Mouse (Mus musculus) heart, postnatal 10 days (tissue): Measurements from ENCODE around the gene Dtx3l. TPM values are rescaled to one million over a fixed set of nuclear protein-coding genes. Genes with fewer than 3 reads are reported as not detected.
"Not testable (repeated sequence)": the region's sequence is repeated elsewhere in the genome, so short reads cannot be mapped to it uniquely, and the experiment has no call there.

Experiments
- DNase-seq, 2 experiments: peaks; one replicate each; pipeline ENCODE4 v3.0.0; 2021
- intact Hi-C: fragments of 180-260 bp; cut with DNase I; formaldehyde crosslinking; loops from one replicate; pipeline ENCODE4 v1.15.1; 2025
- total RNA-seq, 2 experiments: library from RNA; stranded (reverse); gene quantifications; 2 replicates each; pipeline ENCODE4 v1.2.3; 2021

Gene Dtx3l
- total RNA-seq = 10 to 100 TPM in 1 of 2 experiments, 1 to 10 TPM in 1; 9.3 to 12.7 TPM

DNA sequence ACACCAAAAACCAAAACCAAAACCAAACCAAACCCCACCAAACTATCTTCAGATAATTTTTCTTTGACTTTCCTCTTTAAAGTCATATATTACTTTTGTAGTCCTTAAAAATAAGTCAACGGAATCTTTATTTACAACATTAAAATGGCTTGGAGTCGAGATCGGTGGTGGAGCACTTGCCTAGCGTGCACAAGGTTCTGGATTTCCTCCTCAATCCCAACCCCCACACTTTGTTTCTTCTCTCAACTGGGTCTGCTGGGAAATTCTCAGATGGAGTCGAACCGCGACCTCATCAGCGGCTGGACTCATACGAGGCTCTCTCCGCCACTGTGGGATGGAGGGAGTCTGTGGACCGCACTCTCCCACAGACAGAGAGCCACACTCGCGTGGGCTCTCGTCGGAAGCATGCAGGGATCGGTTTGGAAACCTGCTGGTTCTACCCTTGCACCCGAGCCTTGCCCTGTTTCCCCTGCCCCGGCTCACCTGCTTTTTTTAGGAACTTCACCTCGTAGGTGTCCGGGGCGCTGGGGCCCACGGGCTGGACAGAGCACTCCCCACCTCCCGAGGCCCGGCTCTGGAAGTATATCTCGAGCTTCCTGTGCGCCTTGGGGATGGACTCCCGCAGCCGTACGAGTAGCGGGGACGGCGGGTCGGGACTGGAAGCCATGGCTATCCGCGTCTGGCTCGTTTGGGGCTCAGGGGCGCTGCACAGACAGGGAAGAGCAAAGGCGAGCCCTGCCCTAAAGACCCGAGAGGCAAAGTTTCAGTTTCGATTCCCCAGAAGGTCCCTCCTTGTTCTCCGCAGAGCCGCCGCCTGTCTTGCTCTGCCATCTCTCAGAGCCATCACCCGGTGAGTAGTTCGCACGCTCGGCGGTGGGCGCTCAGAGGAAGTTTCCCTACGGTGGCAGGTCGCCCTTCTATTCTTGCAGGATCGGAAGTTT, at the start of gene Dtx3l, which contains the start of gene Parp9:
TSS of gene Dtx3l (minus strand) at position 941 of the 941 bp plus-strand sequence.
TSS of gene Parp9 (plus strand) at position 260 of the 941 bp plus-strand sequence.
- intact Hi-C loops = loop anchor here (1.0 kb wide), 1 partner anchor 64 kb away; no protein-coding TSS in a partner anchor
- DNase-seq = peak; percentile 72 to 77

DNA sequence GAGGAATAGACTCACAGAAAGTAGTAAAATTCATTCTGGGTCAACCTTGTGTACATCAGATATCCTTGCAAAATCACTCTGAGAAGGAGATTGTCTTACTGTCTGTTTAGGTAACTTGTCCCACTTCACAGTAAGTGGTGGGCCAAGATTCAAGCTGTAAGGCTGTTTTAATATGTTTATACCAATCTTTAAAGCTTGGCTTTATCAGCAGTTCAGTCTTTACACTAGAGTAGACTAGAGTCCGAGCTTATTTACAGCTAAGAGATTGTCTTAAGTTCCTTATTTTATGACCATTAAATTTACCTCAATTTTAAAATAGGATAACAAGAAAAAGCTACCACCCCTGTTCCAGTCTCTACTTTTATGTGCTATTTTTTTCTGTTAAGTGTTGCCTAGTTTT, 49.0 kb upstream of the Dtx3l start:
- intact Hi-C loops = no loop called here
- no peak for DNase-seq

DNA sequence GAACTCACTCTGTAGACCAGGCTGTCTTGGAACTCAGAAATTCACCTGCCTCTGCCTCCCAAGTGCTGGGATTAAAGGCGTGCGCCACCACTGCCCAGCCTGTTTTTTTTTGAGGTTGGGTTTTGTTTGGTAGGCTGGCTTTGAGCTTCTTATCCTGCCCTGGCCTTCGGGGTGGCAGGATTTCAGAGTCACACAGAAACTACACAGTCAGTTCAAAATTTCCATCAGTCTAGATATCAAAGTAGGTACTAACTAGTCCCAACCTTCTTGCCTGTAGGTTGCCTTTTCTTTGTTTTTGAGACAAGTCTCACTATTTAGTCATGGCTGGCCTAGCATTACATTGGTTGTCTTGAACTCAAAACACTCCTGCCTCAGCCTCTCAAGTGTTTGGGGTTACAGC, 45.5 kb upstream of the Dtx3l start:
- intact Hi-C loops = loop anchor here (5.0 kb wide), 1 partner anchor 88 kb away; the partner anchor contains the start of genes Ccdc58 and Fam162a
- no peak for DNase-seq

DNA sequence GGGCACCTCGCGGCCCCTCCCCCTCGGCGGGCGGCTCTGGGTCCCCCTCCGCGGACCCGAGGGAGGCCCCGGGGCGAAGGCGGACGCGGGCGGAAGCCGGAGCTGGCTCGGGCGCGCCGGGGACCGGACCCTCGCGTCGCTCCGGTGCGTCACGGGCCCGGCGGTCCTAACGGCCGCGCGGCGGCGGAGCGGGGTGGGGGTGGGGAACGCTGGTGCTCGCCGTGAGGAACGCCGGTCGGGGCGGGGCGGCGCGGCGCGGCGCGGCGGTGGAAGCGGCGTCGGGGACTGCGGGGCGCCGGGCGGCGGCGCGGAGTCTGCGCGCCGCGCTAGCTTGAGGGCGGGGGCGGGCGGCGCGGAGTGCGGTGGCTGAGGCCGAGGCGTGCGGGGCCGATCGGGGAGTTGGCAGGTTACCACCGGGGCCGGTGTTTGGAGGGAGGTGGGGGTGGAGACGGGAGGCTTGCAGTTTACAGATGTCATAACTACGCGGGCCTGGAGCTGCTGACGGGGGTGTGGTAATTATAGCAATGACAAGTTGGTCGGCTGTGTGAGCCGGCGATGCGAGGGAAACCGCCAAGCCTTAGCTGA, 44.7 kb upstream of the Dtx3l start:
- intact Hi-C loops = loop anchor here (5.0 kb wide), 1 partner anchor 89 kb away; the partner anchor contains the start of genes Ccdc58 and Fam162a

DNA sequence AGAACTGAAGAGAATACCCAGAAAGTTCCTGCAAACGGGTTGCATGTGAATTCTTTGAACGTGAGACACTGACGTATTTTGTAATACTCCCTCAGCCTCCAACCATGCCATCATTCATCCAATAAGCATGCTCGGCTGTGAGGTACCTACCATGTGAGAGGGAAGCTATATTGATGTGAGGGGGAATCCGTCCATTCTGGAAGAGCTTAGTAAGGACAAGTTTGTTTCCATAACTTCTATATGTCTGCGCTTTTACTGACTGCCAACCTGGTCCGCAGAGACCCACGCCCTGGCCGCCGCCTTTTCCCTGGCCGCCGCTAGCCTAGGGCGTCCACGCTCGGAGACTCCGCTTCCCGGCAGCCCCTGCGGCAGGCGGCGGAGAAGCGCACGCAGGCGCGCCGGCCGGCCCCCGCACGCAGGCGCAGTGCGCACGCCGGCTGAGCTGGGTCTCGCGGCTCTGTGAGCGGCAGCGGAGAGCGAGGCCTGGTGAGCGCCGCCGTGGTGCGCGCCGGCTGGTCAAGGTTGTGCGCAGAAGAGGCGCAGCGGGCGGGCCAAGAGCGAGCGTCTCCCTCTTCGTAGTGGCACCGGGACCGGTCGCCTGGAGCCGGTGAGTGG, 44.1 kb upstream of the Dtx3l start:
- intact Hi-C loops = loop anchor here (5.0 kb wide), 1 partner anchor 89 kb away; the partner anchor contains the start of genes Ccdc58 and Fam162a
- peak; percentile 94 to 95 for DNase-seq

More for the DNA sequence above, 44.7 kb upstream of the Dtx3l start:
- peak; percentile 81 to 83 for DNase-seq

DNA sequence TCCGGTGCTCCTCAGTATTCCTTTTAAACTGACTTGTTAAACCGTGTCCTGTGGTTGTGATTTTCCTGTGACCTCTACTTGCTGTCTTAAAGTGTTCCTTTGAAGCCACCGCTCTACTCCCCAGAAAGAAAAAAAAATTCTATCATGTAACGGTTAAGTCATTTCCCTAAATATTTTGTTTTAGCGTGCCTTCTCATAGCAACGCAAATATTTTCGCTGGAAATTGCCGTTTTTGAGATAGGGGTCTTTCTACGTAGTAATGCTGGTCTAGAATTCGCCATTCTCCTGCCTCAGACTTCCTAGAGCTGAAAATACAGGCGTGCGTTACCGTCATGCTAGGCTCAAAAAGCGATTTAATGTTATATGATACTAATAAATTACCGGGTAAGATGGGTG, 43.6 kb upstream of the Dtx3l start:
- no peak for DNase-seq
- intact Hi-C loops = loop anchor here (5.0 kb wide), 1 partner anchor 90 kb away; the partner anchor contains the start of genes Ccdc58 and Fam162a

DNA sequence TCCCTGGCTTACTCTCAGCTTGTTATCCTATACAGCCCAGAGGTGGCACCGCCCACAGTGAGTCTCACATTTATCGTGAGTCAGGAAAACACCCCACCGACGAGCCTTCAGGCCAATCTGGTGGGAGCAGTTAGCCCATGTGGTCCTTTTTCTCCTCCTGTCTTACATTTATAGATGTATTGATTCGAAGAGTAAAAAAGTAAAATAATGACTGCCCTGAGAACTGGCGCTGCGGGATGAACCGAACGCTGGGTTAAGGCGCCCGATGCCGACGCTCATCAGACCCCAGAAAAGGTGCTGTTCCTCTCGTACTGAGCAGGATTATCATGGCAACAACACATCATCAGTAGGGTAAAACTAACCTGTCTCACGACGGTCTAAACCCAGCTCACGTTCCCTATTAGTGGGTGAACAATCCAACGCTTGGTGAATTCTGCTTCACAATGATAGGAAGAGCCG, 42.4 kb upstream of the Dtx3l start:
- peak; percentile 100 for DNase-seq
- intact Hi-C loops = loop anchor here (5.0 kb wide), 1 partner anchor 91 kb away; the partner anchor contains the start of genes Ccdc58 and Fam162a

DNA sequence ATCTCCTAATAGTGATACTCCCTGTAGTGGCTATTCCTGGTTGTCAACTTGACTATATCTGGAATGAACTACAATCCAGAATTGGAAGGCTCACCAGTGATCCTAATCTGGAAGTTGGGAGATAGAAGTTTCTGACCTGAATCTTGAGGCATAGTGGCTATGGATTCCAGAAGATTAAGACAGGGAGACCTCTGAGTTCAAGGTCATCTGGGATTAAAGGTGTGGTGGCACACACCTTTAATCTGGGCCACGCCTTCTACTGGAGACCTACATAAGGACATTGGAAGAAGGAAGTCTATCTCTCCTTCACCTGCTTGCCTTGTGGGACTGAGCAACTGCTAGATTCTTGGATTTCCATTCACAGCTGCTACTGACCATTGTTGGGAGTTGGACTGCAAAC, 39.5 kb upstream of the Dtx3l start, which contains the start of gene Kpna1:
TSS of gene Kpna1 (plus strand) at position 301 of the 400 bp plus-strand sequence.
- DNase-seq, intact Hi-C loops: not testable (repeated sequence)

DNA sequence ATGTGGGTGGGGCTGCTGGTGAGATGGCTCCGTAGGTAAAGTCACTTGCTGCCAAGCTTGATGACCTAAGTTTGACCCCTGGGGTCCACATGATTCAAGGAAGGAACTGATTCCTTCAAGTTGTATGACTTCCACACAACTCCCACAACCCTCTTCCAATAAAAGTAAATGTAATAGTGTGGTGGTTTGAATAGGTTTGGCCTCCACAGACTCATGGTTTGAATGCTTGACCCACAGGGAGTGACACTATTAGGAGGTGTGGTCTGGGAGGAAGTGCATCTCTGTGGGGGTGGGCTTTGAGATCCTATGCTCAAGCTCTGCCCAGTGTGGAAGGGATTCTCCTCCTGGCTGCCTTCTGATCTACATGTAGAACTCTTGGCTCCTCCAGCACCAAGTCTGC, 35.1 kb upstream of the Dtx3l start:
- intact Hi-C loops = no loop called here
- no peak for DNase-seq

DNA sequence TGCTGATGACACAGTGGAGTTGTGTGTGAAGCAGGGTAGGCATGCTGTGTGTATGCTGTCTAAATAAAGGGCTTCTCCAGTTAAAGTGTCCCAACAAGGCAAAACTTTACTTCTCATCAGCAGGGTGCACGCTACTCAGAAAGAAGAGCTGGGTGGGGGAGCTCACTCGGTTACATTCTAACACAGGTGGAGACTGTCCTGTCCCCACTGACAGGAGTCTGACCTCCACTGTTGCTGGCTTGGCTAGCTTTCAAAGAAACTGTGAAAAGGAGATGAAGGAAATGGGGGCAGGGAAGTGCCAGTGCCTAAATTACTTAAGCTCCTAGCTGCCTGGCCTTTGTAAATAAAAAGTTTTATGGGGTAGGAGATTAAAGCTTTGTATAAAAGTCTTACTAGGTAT, 29.2 kb upstream of the Dtx3l start:
- intact Hi-C loops = no loop called here
- DNase-seq = no peak

DNA sequence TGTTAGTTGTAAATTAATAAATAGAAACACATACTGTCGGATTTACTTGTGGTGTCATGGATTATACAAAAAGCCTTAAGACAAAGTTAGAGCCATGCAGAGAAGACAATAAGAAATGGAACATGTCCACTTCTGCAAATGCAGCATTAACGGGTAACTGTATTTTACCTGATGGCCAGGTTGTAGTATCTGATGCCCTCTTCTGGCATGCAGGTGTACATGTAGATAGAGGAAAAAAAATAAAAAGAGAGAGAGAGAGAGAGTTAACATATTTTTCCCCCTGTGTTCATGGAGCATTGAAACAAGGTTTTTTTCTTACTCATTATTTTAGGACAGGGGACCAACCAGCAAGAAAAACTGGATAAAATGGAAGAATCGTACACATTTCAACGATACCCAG, 28.4 kb upstream of the Dtx3l start:
- DNase-seq = no peak
- intact Hi-C loops = no loop called here

DNA sequence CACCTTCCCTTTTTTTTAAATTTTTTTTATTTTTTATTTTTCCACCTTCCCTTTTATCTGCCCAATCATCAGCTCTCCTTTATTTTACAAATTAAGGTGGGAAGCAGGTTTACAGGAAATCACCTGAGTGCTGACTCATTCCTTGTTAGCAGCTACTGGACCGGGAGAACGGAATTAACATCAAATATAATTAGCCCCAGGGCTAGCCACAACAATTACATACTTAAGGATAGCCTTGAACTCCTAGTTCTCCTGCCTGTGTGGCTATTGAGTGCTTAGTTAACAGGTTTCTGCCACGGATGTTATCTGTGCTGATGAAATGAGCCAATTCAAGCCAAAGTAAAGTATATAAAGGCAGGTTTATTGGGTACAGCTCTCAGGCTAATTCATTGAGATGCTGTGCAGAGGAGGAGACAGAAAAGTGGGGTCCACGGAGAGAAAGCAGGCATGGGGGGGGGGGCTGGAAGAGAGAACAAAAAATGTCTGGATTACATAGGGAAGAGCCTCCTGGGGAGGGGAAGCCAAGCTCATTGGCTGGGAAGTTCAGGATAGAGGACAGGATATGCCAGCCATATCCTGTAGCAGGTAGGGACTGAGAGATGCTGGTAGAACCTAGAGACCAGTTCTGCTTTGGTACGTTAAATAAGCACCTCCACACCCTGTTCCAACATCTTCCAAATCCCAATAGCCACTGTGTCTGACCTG, 27.6 kb upstream of the Dtx3l start:
- no peak for DNase-seq
- intact Hi-C loops = no loop called here

DNA sequence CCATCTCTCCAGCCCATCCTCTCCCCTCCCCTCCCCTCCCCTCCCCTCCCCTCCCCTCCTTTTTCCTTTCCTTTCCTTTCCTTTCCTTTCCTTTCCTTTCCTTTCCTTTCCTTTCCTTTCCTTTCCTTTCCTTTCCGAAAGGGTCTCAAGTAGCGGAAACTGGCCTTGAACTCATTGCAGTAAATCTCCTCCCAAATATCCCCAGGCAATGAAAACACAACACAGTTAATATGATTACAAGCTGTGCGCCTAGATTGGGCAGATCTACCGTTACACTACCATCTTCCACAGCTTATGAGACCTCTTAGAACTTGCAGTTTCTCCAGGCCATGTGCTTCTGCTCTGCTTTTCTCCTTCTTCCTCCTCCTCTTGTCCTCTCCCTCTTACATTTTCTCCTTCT, 27.0 kb upstream of the Dtx3l start:
- DNase-seq, intact Hi-C loops: not testable (repeated sequence)

DNA sequence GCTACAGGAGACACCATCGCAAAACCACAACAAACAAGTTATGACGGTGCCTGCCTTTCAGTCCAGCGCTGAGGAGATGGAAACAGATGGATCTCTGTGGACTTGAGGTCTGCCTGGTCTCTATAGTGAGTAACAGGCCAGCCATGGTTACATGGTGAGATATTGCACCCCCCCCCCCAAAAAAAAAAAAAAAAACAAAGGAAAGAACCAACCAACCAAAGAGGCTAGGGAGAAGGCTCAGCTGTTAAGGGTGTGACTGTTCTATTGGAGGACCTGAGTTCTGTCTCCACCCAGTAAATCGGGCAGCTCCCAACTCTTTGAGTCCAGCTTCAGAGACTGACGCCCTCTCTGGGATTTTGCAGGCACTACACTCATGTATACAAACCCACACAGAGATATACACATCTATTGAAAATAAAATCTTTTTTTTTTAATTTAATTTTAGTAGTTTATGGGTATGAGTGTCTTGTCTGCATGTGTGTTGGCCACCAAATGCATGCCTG, 13.7 kb upstream of the Dtx3l start:
- intact Hi-C loops = no loop called here
- no peak for DNase-seq

DNA sequence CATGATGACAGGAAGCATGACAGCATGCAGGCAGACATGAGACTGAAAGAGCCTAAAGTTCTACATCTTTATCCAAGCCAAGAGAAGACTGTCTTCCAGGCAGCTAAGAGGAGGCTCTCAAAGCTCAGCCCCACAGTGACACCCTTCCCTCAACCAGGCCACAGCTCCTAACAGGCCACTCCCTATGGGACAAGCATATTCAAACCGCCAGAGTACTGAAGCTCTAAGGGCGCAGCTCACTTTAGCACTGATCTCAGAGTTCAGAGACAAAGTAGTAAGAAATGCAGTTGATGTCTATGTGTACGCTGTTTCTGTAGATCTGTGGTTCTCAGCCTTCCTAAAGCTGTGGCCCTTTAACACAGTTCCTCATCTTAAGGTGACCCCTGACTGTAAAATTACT, 12.3 kb upstream of the Dtx3l start:
- intact Hi-C loops = no loop called here

DNA sequence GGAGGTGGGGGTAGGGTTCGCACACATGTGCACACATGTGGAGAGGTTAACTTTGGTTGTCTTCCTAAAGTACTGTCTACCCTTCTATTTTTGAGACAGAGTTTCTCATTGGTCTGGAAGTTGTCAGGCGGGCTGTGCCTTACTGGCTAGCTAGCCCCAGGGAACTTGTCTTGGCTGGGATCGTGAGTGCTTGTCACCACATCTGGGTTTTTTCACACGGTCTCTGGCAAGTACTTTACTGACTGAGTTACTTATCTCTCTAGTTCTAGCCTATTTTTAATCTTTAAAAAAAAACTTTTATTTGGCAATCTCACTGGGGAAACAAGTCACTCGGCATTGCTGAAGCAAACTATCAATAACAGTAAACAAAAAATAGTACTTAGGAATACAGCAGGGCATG, 10.3 kb upstream of the Dtx3l start:
- intact Hi-C loops = no loop called here
- DNase-seq = peak; percentile 87 to 89

More for the DNA sequence above, 12.3 kb upstream of the Dtx3l start:
- DNase-seq = no peak

DNA sequence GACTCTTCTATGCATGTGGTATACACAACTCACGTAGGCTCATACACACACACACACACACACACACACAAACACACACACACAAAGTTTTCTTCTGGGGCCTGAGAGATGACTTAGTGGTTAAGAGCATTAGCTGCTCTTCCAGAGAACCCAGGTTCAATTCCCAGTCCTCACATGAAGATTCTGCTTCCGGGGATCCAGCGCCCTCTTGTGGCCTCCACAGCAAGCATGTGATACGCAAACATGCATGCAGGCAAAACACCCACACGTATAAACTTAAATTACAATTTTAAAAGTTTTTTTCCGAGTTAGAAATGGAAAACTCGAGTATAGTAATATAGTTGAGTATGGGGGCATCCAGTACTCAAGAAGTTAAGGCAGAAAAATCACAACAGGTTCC, 2.4 kb upstream of the Dtx3l start:
- intact Hi-C loops = no loop called here

DNA sequence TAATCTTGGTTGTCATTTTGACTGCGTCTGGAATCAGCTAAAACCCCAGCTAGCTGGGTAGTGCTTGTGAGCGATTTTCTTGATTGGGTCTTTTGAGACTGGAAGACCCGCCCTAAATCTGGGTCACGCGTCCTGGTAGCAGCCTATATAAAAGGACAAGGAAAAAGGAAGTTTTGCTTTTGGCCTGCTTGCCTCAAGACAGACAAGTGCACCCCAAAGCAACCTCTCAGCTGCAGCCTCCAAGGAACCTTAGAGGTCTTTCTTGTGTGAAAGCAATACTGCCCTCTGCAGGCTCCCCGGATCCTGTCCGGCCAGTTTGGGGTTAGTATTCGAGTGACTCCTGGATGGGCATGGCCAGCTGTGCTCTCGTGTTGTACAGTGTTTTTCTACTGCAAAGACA, 739 bp upstream of the Dtx3l start:
- intact Hi-C loops = loop anchor here (1.0 kb wide), 1 partner anchor 65 kb away; no protein-coding TSS in a partner anchor
- peak; percentile 91 to 92 for DNase-seq

More for the DNA sequence above, 2.4 kb upstream of the Dtx3l start:
- peak in 1 of 2 experiments; percentile 24 for DNase-seq

DNA sequence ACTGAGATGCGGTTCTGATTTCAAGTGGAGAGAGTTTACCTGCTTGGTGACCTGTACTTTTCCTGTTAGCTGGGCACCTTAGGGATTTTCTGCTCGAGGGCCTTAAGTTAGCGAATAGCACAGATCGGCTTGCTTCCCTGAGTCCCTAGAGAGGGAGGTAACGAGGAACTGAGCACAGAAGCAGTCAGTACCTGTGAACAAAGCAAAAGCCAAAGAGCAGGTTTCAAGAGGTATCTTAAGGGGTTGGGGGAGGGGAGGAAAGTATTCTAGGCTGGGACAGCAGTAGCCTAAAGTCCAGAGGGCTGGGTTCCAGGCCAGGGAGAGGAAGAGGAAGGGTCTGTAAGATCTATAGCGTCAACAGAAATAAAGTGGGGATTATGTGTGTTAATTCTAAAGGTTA, 310 bp upstream of the Dtx3l start:
- DNase-seq = no peak
- intact Hi-C loops = loop anchor here (1.0 kb wide), 1 partner anchor 65 kb away; no protein-coding TSS in a partner anchor

DNA sequence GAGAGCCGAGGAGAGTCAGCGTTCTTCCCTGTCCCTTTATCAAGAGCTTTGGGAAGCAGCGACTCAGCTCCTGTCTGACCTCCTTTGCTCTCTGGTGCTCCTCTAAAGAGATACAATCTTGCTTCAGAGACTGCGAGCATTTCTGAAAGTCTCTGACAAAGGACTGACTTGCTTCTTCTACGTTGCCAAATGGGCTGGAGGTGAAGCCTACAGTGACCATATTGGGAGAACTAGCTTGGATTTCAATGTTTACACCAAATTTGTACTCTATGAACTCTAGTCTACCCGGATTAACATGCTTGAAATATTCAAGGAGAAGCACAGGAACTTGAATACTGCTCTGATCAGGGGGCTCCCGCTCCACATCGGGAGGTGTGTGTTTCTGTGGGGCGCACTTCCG, 5.8 kb downstream of the Dtx3l start:
- no peak for DNase-seq
- intact Hi-C loops = no loop called here
